Mouse (Mus musculus) bone marrow, adult 2 months (tissue): ENCODE measurements around the gene Eef1b2. TPM values are rescaled to one million over a fixed set of nuclear protein-coding genes. Genes with fewer than 3 reads are reported as not detected.

Experiments
- H3K27ac ChIP-seq: fragments of 200-500 bp; 2 replicates; pipeline ENCODE4 v1.5.1; 2012; ENCODE audit warnings: low read depth, mild to moderate bottlenecking, control low read depth, inconsistent platforms, low read length; ENCODE audit not compliant: control insufficient read depth, poor library complexity, insufficient read depth
- H3K4me1 ChIP-seq: fragments of 200-500 bp; 2 replicates; pipeline ENCODE4 v1.6.1; 2011; ENCODE audit warnings: low read length; ENCODE audit not compliant: control insufficient read depth, insufficient read depth
- H3K4me3 ChIP-seq: fragments of 200-500 bp; replicated peaks from 2 replicates; pipeline ENCODE3; 2011; ENCODE audit warnings: mild to moderate bottlenecking, low read depth, low read length, control low read depth; ENCODE audit not compliant: control insufficient read depth
- CTCF ChIP-seq: fragments of 200-500 bp; IDR thresholded peaks from 2 replicates; pipeline ENCODE4 v1.5.1; 2011; ENCODE audit warnings: low read length, control low read depth; ENCODE audit not compliant: control insufficient read depth, insufficient read depth
- POLR2A ChIP-seq: fragments of 200-500 bp; IDR thresholded peaks from 2 replicates; pipeline ENCODE4 v1.6.1; 2011; ENCODE audit warnings: low read depth, mild to moderate bottlenecking, control low read depth, low read length, borderline replicate concordance; ENCODE audit not compliant: control insufficient read depth
- WGBS: fragments of 180-500 bp; shearing (Covaris S2); methylation state at CpG from one replicate; pipeline ENCODE4 v1.1.7; 2018; 5-methylcytosine and 5-hydroxymethylcytosine counted together
- polyA plus RNA-seq: library from polyadenylated mRNA; stranded (reverse); fragments of >200 nt; gene quantifications from 2 replicates; pipeline ENCODE4 v1.2.4, GENCODE M21; 2011; ENCODE audit warnings: low replicate concordance; ENCODE audit not compliant: missing spikeins, insufficient read depth, insufficient read length

The Eef1b2 gene
- polyA plus RNA-seq, 1 experiment = 906 TPM

DNA sequence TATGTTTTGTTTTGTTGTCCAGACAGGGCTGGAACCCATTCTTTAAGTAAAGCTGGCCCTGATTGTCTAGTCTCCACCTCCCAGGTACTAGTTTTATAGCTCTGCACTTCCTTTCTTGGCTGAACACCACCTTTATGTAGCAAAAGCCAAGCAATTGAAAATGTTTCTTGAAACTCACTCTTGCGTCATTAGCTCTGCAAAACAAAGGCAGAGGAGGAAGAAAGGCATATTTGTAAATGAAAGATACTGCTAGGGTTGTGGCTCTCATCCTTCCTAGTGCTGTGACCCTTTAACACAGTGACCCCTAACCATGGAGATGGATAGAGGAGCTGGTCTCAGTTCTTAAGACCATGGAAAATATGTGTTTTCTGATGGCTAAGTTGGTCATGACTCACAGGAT lies 25.0 kb downstream of the Eef1b2 start:
- Histone ChIP-seq H3K4me1 (no peaks in the 10 kb centered on the region), H3K27ac (no peak overlapping the region), H3K4me3 (no peak overlapping the region)
- no peak for TF ChIP-seq CTCF
- WGBS = 83% methylated on average over 1 of the region's 1 CpGs

DNA sequence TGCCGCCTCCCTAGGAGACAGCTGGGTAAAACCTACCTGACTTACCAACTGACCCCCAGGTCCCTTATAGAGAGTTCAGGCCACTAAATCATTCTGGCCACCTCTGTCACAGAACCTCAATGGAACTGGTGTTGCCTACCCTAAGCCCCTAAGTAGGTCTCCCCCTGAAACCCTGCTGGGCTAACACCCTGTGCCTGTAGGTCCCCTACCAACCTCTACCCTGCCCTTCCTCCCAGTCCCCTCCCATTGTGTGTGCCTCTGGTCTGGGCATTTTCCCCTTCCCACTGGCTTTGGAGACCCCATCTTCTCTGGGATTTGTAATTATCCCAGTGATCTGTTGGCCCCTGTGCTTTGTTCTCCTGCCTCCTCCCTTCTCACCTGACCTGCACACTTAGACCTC lies 26.8 kb downstream of the Eef1b2 start:
- Histone ChIP-seq H3K4me3 (no peak overlapping the region), H3K27ac (no peak overlapping the region), H3K4me1 (no peaks in the 10 kb centered on the region)
- WGBS = 81% methylated on average over 1 of the region's 1 CpGs
- no peak for TF ChIP-seq CTCF
- no peak for TF ChIP-seq POLR2A

- 40% methylated on average over 7 of the region's 7 CpGs for WGBS
- no peak overlapping the region for H3K4me3 ChIP-seq
- no peaks in the 10 kb centered on the region for H3K4me1 ChIP-seq
- TF ChIP-seq POLR2A (no peak), CTCF (no peak)
- no peak overlapping the region for H3K27ac ChIP-seq
Observed at GRCm38 (mm10) chr1:63203950-63204659, 27.5 kb downstream of the Eef1b2 start.

DNA sequence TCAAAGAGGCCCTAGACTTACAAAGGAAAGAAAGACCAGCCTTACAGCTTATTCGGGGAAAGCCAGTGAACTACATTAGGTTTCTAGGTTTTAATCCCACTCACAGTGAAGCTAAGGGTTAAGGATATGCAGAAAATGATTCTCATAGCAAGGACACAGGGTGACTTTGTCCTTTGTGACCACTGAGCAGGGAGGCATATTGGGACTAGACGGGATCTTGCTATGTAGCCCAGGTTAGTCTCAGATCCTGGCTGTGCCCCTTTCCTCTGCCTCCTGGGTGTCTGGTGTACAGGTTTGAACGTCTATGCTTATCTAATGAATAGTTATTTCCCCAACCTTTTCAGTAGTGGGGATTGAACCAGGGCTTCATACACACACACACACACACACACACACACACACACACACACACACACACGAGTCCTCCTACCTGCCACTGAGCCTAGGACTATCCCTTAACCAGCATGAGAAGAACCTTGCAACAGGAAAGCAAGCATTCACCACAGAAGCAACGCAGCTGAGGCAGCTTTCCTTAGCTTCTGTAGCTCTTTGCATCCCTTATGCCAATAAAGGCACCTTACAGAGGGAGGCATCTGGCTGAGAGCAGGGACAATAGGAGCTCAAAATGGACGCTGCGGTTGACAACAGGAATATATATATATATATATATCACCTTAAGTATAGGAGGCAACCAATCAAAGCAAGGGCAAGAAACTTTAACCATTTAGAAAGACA lies 28.2 kb downstream of the Eef1b2 start:
- TF ChIP-seq CTCF (no peak), POLR2A (no peak)
- WGBS = 54% methylated on average over 7 of the region's 7 CpGs
- Histone ChIP-seq H3K27ac (no peak overlapping the region), H3K4me1 (no peaks in the 10 kb centered on the region), H3K4me3 (no peak overlapping the region)

GRCm38 (mm10) chr1:63207607-63208006 lies 31.0 kb downstream of the Eef1b2 start:
- no peak overlapping the region for H3K27ac ChIP-seq
- H3K4me3 ChIP-seq = no peak overlapping the region
- no peaks in the 10 kb centered on the region for H3K4me1 ChIP-seq
- WGBS = 74% methylated on average over 3 of the region's 3 CpGs
- TF ChIP-seq POLR2A (no peak), CTCF (no peak)

DNA sequence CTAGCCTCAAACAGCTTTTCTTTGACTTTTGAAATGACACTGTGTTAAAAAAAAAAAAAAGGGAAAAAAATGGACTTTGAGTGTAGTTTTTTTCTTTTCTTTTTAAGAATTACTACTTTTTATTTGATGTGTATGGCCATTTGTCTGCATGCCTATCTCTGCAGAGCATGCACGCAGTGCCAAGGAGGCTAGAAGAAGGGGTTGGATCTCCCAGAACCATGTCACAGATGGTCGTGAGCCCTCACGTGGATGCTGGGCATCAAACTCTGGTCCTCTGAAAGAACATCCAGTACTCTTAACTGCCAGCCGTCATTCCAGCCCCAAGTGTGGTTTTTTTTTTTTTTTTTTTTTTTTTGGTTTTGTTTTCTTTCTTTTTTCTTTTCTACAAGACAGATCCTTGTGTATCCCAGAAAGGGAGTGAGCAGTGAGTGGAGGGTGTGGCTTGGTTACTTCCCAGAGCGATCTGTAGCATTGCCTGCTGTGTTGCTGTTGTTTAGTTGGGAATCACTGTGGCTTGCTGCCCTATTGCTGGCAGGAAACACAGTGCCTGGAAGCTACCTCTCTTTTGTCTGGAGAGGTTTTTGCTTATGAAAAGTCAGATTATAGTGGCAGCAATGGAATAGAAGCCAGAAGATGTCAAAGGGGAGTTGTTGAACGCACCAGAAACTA lies 33.4 kb downstream of the Eef1b2 start:
- WGBS = 58% methylated on average over 6 of the region's 6 CpGs
- no peak overlapping the region for H3K4me3 ChIP-seq
- no peaks in the 10 kb centered on the region for H3K4me1 ChIP-seq
- no peak overlapping the region for H3K27ac ChIP-seq
- no peak for TF ChIP-seq CTCF
- no peak for TF ChIP-seq POLR2A

DNA sequence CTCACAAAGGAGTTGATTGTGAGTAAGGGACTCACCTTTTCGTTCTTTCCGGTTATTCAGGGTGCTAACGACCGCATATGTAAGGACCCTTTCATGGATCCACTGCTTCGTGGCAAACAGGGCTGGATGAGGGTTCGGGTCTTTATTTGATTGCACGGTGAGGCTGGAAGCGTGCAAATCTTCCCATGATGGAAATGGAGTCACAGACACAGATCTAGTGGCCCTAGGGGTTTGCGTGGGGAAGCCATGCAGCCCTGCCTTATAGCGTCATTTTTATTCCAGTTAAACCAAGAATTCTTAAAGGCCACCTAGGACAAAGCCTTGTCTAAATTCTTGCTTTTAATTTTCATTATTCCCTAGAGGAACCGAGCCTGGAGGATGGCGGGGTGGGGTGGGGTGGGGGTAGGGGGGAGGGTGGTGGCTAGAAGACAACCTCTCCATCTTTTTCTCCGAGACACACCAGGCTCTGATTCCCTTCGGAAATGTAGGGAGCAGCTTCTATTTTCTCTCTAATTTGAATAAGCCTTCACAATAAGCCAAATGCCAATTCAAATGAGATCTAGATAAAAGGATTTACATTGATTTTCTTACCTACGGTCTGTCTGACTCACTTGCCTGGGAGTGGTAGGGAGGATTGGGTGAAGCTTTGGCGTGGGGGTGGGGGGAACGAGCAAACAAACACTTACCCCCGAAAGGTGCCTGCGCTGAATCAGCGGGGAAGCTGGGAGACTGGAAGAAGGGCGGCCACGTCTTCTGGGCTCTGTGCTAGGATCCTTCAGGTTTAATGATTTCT lies 37.0 kb downstream of the Eef1b2 start:
- Histone ChIP-seq H3K4me1 (no peaks in the 10 kb centered on the region), H3K4me3 (no peak overlapping the region), H3K27ac (no peak overlapping the region)
- no peak for TF ChIP-seq POLR2A
- no peak for TF ChIP-seq CTCF
- WGBS = 35% methylated on average over 22 of the region's 22 CpGs

DNA sequence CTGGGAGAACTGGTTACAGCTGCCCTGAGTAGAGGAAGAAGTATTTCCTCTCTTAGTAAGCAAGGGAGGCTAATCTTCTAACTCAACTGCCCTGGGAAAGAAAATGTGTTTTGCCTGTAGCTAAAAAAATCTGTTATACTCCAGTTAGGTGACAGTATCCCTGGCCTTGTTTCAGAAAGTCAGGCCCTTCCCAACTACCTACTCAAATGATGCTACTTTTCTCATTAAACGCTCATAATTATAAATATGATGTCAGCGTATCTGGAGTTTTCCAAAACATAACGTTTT lies 37.6 kb downstream of the Eef1b2 start, which contains the start of gene Gpr1:
Gpr1 (minus strand) TSS at position 273 of the 288 bp plus-strand sequence.
- H3K27ac ChIP-seq = no peak within 1 kb of the TSS
- TF ChIP-seq CTCF (no peak), POLR2A (no peak)
- no peak within 1 kb of the TSS for H3K4me3 ChIP-seq
- H3K4me1 ChIP-seq = no peaks in the 10 kb centered on the region
- WGBS = 45% methylated on average over 3 of the region's 3 CpGs
